Mouse (Mus musculus) neural tube, embryonic 15.5 days (tissue): ENCODE results near the gene Snapc4. TPM values are rescaled to one million over a fixed set of nuclear protein-coding genes. Genes with fewer than 3 reads are reported as not detected.

Experiments used
- ATAC-seq: fragments of 200-750 bp; cut with Nextera tagmentation; 2 replicates; pipeline ENCODE4 v1.8.0; 2017; ENCODE audit warnings: mild to moderate bottlenecking, moderate TSS enrichment, moderate library complexity; ENCODE audit not compliant: low FRiP score
- H3K27ac ChIP-seq: fragments of 300-500 bp; sonication (generic); replicated peaks from 2 replicates; pipeline ENCODE4 v1.5.1; 2015; ENCODE audit warnings: mild to moderate bottlenecking, inconsistent platforms
- H3K27me3 ChIP-seq: fragments of 300-500 bp; sonication (generic); replicated peaks from 2 replicates; pipeline ENCODE4 v1.6.1; 2015; ENCODE audit warnings: inconsistent platforms
- H3K36me3 ChIP-seq: fragments of 300-500 bp; sonication (generic); 2 replicates; pipeline ENCODE4 v1.6.1; 2015; ENCODE audit warnings: inconsistent platforms
- H3K4me1 ChIP-seq: fragments of 300-500 bp; sonication (generic); 2 replicates; pipeline ENCODE4 v1.6.1; 2015; ENCODE audit warnings: inconsistent platforms
- H3K4me2 ChIP-seq: fragments of 300-500 bp; sonication (generic); 2 replicates; pipeline ENCODE4 v1.6.1; 2015; ENCODE audit warnings: inconsistent platforms, mild to moderate bottlenecking, moderate library complexity
- H3K4me3 ChIP-seq: fragments of 300-500 bp; sonication (generic); replicated peaks from 2 replicates; pipeline ENCODE4 v1.5.1; 2015; ENCODE audit warnings: mild to moderate bottlenecking, inconsistent platforms
- H3K9ac ChIP-seq: fragments of 300-500 bp; sonication (generic); replicated peaks from 2 replicates; pipeline ENCODE4 v1.6.1; 2015; ENCODE audit warnings: mild to moderate bottlenecking, inconsistent platforms
- H3K9me3 ChIP-seq: fragments of 300-500 bp; sonication (generic); replicated peaks from 2 replicates; pipeline ENCODE4 v1.6.1; 2016; ENCODE audit warnings: inconsistent platforms
- WGBS: fragments of 180-500 bp; shearing (Covaris S2); methylation state at CpG from one replicate; pipeline ENCODE4 v1.1.7; 2015; ENCODE audit warnings: mixed read lengths; 5-methylcytosine and 5-hydroxymethylcytosine counted together
- polyA plus RNA-seq: library from polyadenylated mRNA; unstranded; fragments of >200 nt; fragmentation: Nextera tagmentation; extraction: Ambion mirVana; gene quantifications from 2 replicates; pipeline ENCODE4 v1.2.1, GENCODE M21; 2015

Gene Snapc4
- polyA plus RNA-seq, 1 experiment from 2014 or later: 30.4 TPM

GRCm38 (mm10) chr2:26330702-26331101 is 49.8 kb downstream of the Snapc4 start:
- H3K36me3 ChIP-seq: peaks cover 58% of the 10 kb centered on the region
- 74% methylated on average over 6 of the region's 6 CpGs for WGBS
- H3K9me3 ChIP-seq: no peaks in the 10 kb centered on the region
- no peaks in the 10 kb centered on the region for H3K27me3 ChIP-seq
- H3K27ac ChIP-seq: peak overlapping the region; percentile 71
- 0 out of 2 replicates have a peak, but pooled peaks cover 3% of the 10 kb centered on the region for H3K4me1 ChIP-seq
- 0 out of 2 replicates have a peak overlapping the region, but pooled peaks have one; percentile 10 for H3K9ac ChIP-seq
- H3K4me2 ChIP-seq: peak overlapping the region; percentile 28
- 0 out of 2 replicates have a peak overlapping the region, but pooled peaks have one; percentile 6 for H3K4me3 ChIP-seq
- peak; percentile 68 for ATAC-seq

GRCm38 (mm10) chr2:26330056-26330468 is 50.4 kb downstream of the Snapc4 start:
- peaks cover 64% of the 10 kb centered on the region for H3K36me3 ChIP-seq
- 0 out of 2 replicates have a peak, but pooled peaks cover 6% of the 10 kb centered on the region for H3K4me1 ChIP-seq
- WGBS: 89% methylated on average over 4 of the region's 4 CpGs
- no peaks in the 10 kb centered on the region for H3K27me3 ChIP-seq
- H3K9ac ChIP-seq: no peak overlapping the region
- H3K9me3 ChIP-seq: no peaks in the 10 kb centered on the region
- H3K4me3 ChIP-seq: 0 out of 2 replicates have a peak overlapping the region, but pooled peaks have one; percentile 6
- ATAC-seq: peak; percentile 79
- H3K27ac ChIP-seq: peak overlapping the region; percentile 71
- H3K4me2 ChIP-seq: peak overlapping the region; percentile 28

- ATAC-seq: peak; percentile 65
- H3K36me3 ChIP-seq: peaks cover 71% of the 10 kb centered on the region
- no peak overlapping the region for H3K4me3 ChIP-seq
These were observed 51.1 kb downstream of the Snapc4 start for GRCm38 (mm10) chr2:26329402-26329801.

DNA sequence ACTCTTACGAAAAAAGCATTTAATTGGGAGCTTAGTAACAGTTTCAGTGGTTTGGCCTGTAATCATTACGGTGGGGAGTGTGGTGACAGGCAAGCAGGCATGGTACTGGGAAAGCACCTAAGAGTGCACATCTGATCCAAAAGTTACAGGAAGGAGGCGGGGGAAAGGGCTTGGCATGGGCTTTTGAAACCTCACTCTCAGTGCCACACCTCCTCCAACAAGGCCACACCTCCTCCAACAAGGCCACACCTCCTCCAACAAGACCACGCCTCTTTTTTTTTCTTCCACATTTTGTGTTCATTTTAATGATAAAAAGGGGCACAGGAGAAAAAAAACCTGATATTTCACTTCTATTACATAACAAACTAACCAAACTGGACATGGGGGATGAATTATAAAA is 52.6 kb downstream of the Snapc4 start:
- no peaks in the 10 kb centered on the region for H3K27me3 ChIP-seq
- no peak overlapping the region for H3K4me3 ChIP-seq
- H3K36me3 ChIP-seq: peaks cover 85% of the 10 kb centered on the region
- 0 out of 2 replicates have a peak, but pooled peaks cover 6% of the 10 kb centered on the region for H3K4me1 ChIP-seq
- no peak for ATAC-seq
- H3K27ac ChIP-seq: no peak overlapping the region
- no peaks in the 10 kb centered on the region for H3K9me3 ChIP-seq
- no peak overlapping the region for H3K4me2 ChIP-seq
- WGBS: 93% methylated on average over 4 of the region's 4 CpGs
- no peak overlapping the region for H3K9ac ChIP-seq

More at GRCm38 (mm10) chr2:26329402-26329801, 51.1 kb downstream of the Snapc4 start:
- 43% methylated on average over 8 of the region's 8 CpGs for WGBS
- peak overlapping the region; percentile 71 for H3K27ac ChIP-seq
- H3K9me3 ChIP-seq: no peaks in the 10 kb centered on the region
- no peak overlapping the region for H3K4me2 ChIP-seq
- H3K9ac ChIP-seq: no peak overlapping the region
- no peaks in the 10 kb centered on the region for H3K27me3 ChIP-seq
- H3K4me1 ChIP-seq: 0 out of 2 replicates have a peak, but pooled peaks cover 6% of the 10 kb centered on the region

DNA sequence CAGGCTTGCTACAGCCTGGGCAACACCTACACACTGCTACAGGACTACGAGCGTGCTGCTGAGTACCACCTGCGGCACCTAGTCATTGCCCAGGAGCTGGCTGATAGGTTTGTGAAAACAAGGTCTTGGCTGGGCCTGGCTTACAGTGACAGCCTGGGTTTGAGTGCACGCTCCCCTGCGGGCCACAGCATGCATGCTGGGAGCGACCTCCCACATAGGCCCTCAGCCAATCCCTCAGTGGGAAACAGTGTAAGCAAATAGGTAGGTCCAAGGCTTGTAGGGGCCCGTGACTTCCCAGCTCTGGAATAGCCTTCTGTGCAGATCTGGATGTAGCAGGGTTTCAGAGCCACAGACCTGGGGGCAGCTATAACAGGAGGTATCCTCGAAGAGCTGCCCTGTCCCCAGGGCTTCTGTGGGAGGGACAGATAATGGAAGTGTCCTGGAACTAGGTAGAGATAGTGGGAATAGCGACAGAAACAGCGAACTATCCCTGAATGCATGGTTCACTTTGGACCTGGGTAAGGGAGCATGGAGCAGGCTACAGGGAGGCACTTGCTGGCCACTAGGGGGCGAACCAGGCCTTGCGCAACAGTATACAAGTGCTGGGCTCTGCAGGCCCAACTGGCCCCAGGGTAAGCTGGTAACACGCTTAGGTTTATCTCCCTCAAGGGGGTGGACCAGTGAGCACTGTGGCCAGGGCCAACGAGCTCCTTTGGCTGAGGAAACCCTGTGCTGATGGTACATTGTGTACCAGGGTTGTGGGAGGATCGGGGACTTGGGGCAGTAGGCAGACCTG is 54.9 kb downstream of the Snapc4 start:
- Histone ChIP-seq H3K9ac (no peak overlapping the region), H3K4me1 (peaks cover 20% of the 10 kb centered on the region), H3K27ac (no peak overlapping the region), H3K27me3 (no peaks in the 10 kb centered on the region), H3K36me3 (peaks cover 73% of the 10 kb centered on the region), H3K4me2 (no peak overlapping the region), H3K9me3 (no peaks in the 10 kb centered on the region), H3K4me3 (no peak overlapping the region)
- 70% methylated on average over 15 of the region's 15 CpGs for WGBS
- ATAC-seq: no peak

DNA sequence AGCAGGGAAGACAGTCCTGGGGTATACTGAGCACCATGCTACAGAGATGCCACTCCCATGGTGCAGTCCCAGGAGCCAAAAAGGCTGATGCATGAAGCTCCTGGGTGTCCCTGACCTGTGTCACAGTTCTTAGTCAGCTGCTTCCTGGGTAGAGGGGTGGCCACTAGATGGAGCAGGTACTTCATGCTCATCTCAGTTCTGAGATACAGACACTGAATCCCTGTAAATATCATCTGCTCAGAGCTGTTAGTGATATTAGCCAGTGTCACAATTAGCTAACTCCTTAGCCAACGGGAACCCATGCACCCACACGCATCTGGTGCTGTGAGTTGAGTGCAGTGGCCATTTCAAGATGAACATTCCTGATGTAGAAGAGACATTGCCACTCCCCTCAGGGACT is 55.5 kb downstream of the Snapc4 start:
- H3K4me1 ChIP-seq: peaks cover 27% of the 10 kb centered on the region
- H3K36me3 ChIP-seq: peaks cover 70% of the 10 kb centered on the region
- no peak overlapping the region for H3K9ac ChIP-seq
- no peak overlapping the region for H3K4me2 ChIP-seq
- no peaks in the 10 kb centered on the region for H3K27me3 ChIP-seq
- H3K9me3 ChIP-seq: no peaks in the 10 kb centered on the region
- H3K4me3 ChIP-seq: no peak overlapping the region
- WGBS: 86% methylated on average over 2 of the region's 2 CpGs
- no peak overlapping the region for H3K27ac ChIP-seq
- ATAC-seq: no peak

GRCm38 (mm10) chr2:26323589-26324325 is 56.7 kb downstream of the Snapc4 start:
- ATAC-seq: no peak
- no peak overlapping the region for H3K9ac ChIP-seq
- H3K4me3 ChIP-seq: no peak overlapping the region
- no peaks in the 10 kb centered on the region for H3K27me3 ChIP-seq
- no peak overlapping the region for H3K27ac ChIP-seq
- 94% methylated on average over 13 of the region's 13 CpGs for WGBS
- H3K9me3 ChIP-seq: no peaks in the 10 kb centered on the region
- H3K4me2 ChIP-seq: no peak overlapping the region
- H3K4me1 ChIP-seq: peaks cover 39% of the 10 kb centered on the region
- H3K36me3 ChIP-seq: peaks cover 59% of the 10 kb centered on the region

GRCm38 (mm10) chr2:26320245-26321185 is 59.9 kb downstream of the Snapc4 start:
- no peak for ATAC-seq
- peaks cover 35% of the 10 kb centered on the region for H3K36me3 ChIP-seq
- no peaks in the 10 kb centered on the region for H3K27me3 ChIP-seq
- H3K9ac ChIP-seq: no peak overlapping the region
- no peak overlapping the region for H3K4me2 ChIP-seq
- H3K27ac ChIP-seq: no peak overlapping the region
- H3K9me3 ChIP-seq: no peaks in the 10 kb centered on the region
- WGBS: 83% methylated on average over 14 of the region's 14 CpGs
- H3K4me3 ChIP-seq: no peak overlapping the region
- H3K4me1 ChIP-seq: peaks cover 68% of the 10 kb centered on the region

DNA sequence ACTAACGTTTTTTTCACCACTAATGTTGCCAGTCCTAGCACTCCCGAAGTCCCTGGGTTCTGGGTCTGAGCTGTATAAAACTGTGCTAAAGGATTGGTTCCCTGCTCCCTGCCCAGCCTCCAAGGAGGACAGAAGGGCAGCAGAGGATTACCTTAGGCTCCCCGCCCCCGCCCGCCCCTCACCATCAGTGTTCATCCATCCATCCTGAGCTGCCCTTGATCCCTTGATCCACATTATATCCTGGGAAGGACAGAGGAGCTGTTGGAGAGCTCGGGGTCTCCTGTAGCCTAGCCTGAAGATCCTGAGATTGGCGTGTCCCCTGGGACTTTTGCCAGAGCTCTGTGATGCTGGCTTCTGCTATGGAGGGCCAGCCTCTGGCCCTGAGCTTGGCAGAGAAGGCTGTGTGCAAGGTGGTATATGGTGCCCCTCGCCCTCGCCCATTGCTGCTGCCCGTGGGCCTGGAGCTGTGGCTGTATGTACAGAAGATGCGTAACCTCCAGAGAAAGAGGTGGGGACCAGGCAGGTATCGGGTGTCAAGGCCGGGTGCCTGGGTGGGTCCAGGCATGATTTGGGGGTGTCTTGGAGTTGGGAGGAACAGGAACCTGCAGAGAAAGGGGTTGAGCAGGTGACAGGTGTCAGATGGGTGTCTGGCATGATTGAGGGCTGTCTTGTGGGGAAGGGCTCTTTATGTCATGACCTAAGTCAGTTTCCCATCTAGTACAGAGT is 60.8 kb downstream of the Snapc4 start:
- H3K4me2 ChIP-seq: no peak overlapping the region
- 90% methylated on average over 13 of the region's 13 CpGs for WGBS
- H3K9me3 ChIP-seq: no peaks in the 10 kb centered on the region
- no peak overlapping the region for H3K9ac ChIP-seq
- no peaks in the 10 kb centered on the region for H3K27me3 ChIP-seq
- H3K4me1 ChIP-seq: peaks cover 69% of the 10 kb centered on the region
- no peak overlapping the region for H3K27ac ChIP-seq
- H3K36me3 ChIP-seq: peaks cover 26% of the 10 kb centered on the region
- ATAC-seq: no peak
- H3K4me3 ChIP-seq: no peak overlapping the region

GRCm38 (mm10) chr2:26319109-26319508 is 61.3 kb downstream of the Snapc4 start:
- no peaks in the 10 kb centered on the region for H3K27me3 ChIP-seq
- 92% methylated on average over 9 of the region's 9 CpGs for WGBS
- H3K4me2 ChIP-seq: no peak overlapping the region
- no peaks in the 10 kb centered on the region for H3K9me3 ChIP-seq
- peaks cover 75% of the 10 kb centered on the region for H3K4me1 ChIP-seq
- peaks cover 20% of the 10 kb centered on the region for H3K36me3 ChIP-seq
- no peak for ATAC-seq
- H3K9ac ChIP-seq: no peak overlapping the region
- no peak overlapping the region for H3K27ac ChIP-seq
- H3K4me3 ChIP-seq: no peak overlapping the region
